Mouse (Mus musculus) C2C12 (cell line): ENCODE measurements around the gene Dscaml1.

Source experiments
- CTCF ChIP-seq: IDR thresholded peaks from one replicate; pipeline ENCODE4 v1.5.1; 2011; ENCODE audit not compliant: control insufficient read depth, insufficient read depth, insufficient read length
- FOSL1 ChIP-seq: IDR thresholded peaks from one replicate; pipeline ENCODE4 v1.8.0; 2011; ENCODE audit warnings: mild to moderate bottlenecking, low read length; ENCODE audit not compliant: poor library complexity, insufficient read depth, severe bottlenecking
- MYOD1 ChIP-seq: IDR thresholded peaks from one replicate; pipeline ENCODE4 v1.6.1; 2011; ENCODE audit warnings: low read depth; ENCODE audit not compliant: control insufficient read depth, insufficient read length
- USF1 ChIP-seq: IDR thresholded peaks from one replicate; pipeline ENCODE4 v1.6.1; 2011; ENCODE audit warnings: low read depth, mild to moderate bottlenecking, control low read depth, moderate library complexity

GRCm38 (mm10) chr9:45664326-45664725, 237.9 kb downstream of the Dscaml1 start:
- TF ChIP-seq CTCF (no peak), MYOD1 (no peak), USF1 (no peak), FOSL1 (no peak)
